ENCODE assay signal across 33 mouse cellular contexts in the genomic region with DNA sequence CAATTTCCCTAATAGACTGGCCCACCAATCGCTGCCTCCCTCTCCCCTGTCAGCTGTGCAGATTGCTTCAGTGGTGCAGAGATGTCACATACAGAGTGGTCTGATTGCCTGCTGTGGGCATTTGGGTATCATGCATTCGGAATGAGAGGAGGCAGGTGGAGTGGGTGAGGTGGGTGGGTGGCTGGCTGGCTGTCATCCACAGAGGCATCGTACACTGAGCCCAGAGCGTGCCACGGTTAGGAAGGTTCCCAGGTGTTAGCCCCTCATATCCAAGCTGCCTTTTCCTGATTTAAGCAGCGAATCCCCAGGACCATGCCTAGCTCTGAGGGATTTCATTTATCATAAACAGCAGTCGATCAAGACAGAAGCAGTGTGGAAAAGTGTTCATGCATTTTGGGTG. TPM values are rescaled to one million over a fixed set of nuclear protein-coding genes. Genes with fewer than 3 reads are reported as not detected.
"Had no signal": no experiment of that assay in that cellular context is flagged by ENCODE, and none has a peak within 500 bp of the region (broad histone marks: within the 10 kb centered on the region; RNA-seq: fewer than 3 reads in every experiment).

No protein-coding gene starts in this region.

- H3K36me3 ChIP-seq: heart, embryonic 10.5 days; heart, embryonic 12.5 days; hindbrain, embryonic 15.5 days; kidney, embryonic 15.5 days; limb, embryonic 12.5 days; liver, embryonic 13.5 days; liver, embryonic 15.5 days had no signal

- H3K27ac ChIP-seq: gastrocnemius, adult 2 months; heart, embryonic 10.5 days; hindbrain, embryonic 15.5 days; hindbrain, postnatal 0 days; kidney, embryonic 15.5 days; kidney, postnatal 0 days; limb, embryonic 12.5 days; liver, embryonic 13.5 days; liver, embryonic 15.5 days had no signal

- DNase-seq: gastrocnemius, adult 2 months; gastrocnemius, postnatal 14 days; gastrocnemius, postnatal 36 days; heart, adult 18-20 months; heart, postnatal 14 days; heart, postnatal 36 days; kidney, adult 11 months; kidney, adult 2 months; kidney, adult 9 months; kidney, postnatal 14 days; kidney, postnatal 36 days; layer of hippocampus, adult 9-11 months; layer of hippocampus, postnatal 36 days; liver; liver, embryonic 13.5 days had no signal

- H3K9me3 ChIP-seq: heart, embryonic 10.5 days; heart, embryonic 12.5 days; hindbrain, embryonic 15.5 days; kidney, embryonic 15.5 days; limb, embryonic 12.5 days; liver, embryonic 13.5 days; liver, embryonic 15.5 days had no signal

- H3K4me1 ChIP-seq: heart, embryonic 10.5 days; heart, embryonic 12.5 days; kidney, embryonic 15.5 days; limb, embryonic 12.5 days; liver, embryonic 13.5 days; liver, embryonic 15.5 days had no signal

- H3K4me3 ChIP-seq: gastrocnemius, adult 2 months; heart, embryonic 10.5 days; heart, embryonic 12.5 days; hindbrain, embryonic 15.5 days; kidney, embryonic 15.5 days; limb, embryonic 12.5 days; liver, embryonic 13.5 days; liver, embryonic 15.5 days had no signal

- H3K27me3 ChIP-seq: heart, embryonic 12.5 days; kidney, embryonic 15.5 days; limb, embryonic 12.5 days; liver, embryonic 13.5 days; liver, embryonic 15.5 days had no signal

RNA-seq across cellular contexts. Expression of a gene that starts 36.7 kb away (rescaled TPM):
- total RNA-seq: gastrocnemius, adult 2 months; gastrocnemius, postnatal 14 days; gastrocnemius, postnatal 36 days; heart, adult 18-20 months; heart, adult 8-10 months; heart, postnatal 14 days; heart, postnatal 36 days; hematopoietic stem cell, adult 5-6 weeks; hindbrain, postnatal 0 days; layer of hippocampus, postnatal 14 days; layer of hippocampus, postnatal 36 days had no signal
- polyA plus RNA-seq: heart, embryonic 10.5 days; heart, embryonic 12.5 days; heart, embryonic 14.5 days; heart, embryonic 16.5 days; hindbrain, embryonic 11.5 days; hindbrain, embryonic 15.5 days; hindbrain, postnatal 0 days; intestine, embryonic 14.5 days; intestine, embryonic 16.5 days; kidney, adult 2 months; kidney, embryonic 15.5 days; kidney, postnatal 0 days; limb, embryonic 12.5 days; limb, embryonic 14.5 days; liver, embryonic 11.5 days; liver, embryonic 13.5 days; liver, embryonic 15.5 days had no signal
